In the genomic region with DNA sequence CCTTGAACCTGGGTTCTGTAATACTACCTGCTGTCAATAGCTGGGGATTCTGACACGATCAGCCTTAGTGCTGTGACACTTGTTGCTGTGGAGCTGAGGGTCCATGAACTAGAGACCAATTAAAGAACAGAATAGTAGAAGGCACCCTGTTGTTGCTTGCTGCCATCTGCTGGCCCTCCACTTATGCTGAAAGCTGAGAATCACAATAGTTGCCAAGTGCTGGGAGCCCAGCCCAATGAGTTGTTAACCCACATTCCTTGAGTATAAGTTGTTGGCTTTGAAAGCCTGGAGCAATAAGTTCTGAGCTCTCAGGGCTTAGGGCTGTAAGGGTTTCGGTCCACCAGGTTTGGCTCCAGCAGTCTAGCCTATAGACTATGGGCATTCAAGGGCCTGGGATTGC, we compare ENCODE assay signal across 11 mouse cellular contexts.
DNase-seq lines count a peak whose midpoint lies in the region; ATAC-seq and TF ChIP-seq lines count a peak whose summit lies in the region.
"Had no signal": no experiment of that assay in that cellular context is flagged by ENCODE, and none has a peak within 500 bp of the region (broad histone marks: within the 10 kb centered on the region; RNA-seq: fewer than 3 reads in every experiment).

No protein-coding gene starts in this region.

- no peak for ATAC-seq in forebrain, embryonic 14.5 days
- no peak for ATAC-seq in forebrain, embryonic 11.5 days (replicated peaks; ENCODE audit: low FRiP score)
- ATAC-seq in lung, postnatal 0 days, result peak; percentile 85
- ATAC-seq in neural tube, embryonic 15.5 days (ENCODE audit: low FRiP score), result no peak
- no peak for ATAC-seq in erythroblast, adult 5-6 weeks (replicated peaks; ENCODE audit: low FRiP score, poor library complexity, severe bottlenecking)

- TF ChIP-seq CTCF in left cerebral cortex, adult 2 months (IDR thresholded peaks at IDR 0.05), result peak; percentile 39
- TF ChIP-seq CTCF in lung, postnatal 0 days (IDR thresholded peaks at IDR 0.05), result peak; percentile 45

- no peak for TF ChIP-seq EP300 in lung, postnatal 0 days (IDR thresholded peaks at IDR 0.05)

- H3K27me3 ChIP-seq in forebrain, embryonic 14.5 days (replicated peaks; ENCODE audit: control insufficient read depth, insufficient read depth, low read length), result no peaks in the 10 kb centered on the region
- H3K27me3 ChIP-seq in forebrain, embryonic 11.5 days (ENCODE audit: control insufficient read depth, insufficient read depth, low read length), result no peaks in the 10 kb centered on the region
- H3K27me3 ChIP-seq in lung, postnatal 0 days (replicated peaks; ENCODE audit: insufficient read depth, low read length), result no peaks in the 10 kb centered on the region
- peaks cover 78% of the 10 kb centered on the region for H3K27me3 ChIP-seq in neural tube, embryonic 15.5 days (replicated peaks)
- H3K27me3 ChIP-seq: embryonic facial prominence, embryonic 12.5 days had no signal

- H3K4me3 ChIP-seq in forebrain, embryonic 14.5 days (ENCODE audit: low read depth, low read length), result no peak overlapping the region
- H3K4me3 ChIP-seq in forebrain, embryonic 11.5 days (ENCODE audit: low read depth, low read length), result no peak overlapping the region
- no peak overlapping the region for H3K4me3 ChIP-seq in left cerebral cortex, adult 2 months
- H3K4me3 ChIP-seq in lung, postnatal 0 days (ENCODE audit: low read depth, low read length), result no peak overlapping the region
- no peak overlapping the region for H3K4me3 ChIP-seq in neural tube, embryonic 15.5 days (replicated peaks)
- H3K4me3 ChIP-seq: embryonic facial prominence, embryonic 12.5 days had no signal

- H3K9ac ChIP-seq in forebrain, embryonic 14.5 days (ENCODE audit: low read length), result no peak overlapping the region
- H3K9ac ChIP-seq in forebrain, embryonic 11.5 days (ENCODE audit: low read length), result no peak overlapping the region
- H3K9ac ChIP-seq in lung, postnatal 0 days (replicated peaks; ENCODE audit: low read depth), result no peak overlapping the region
- H3K9ac ChIP-seq in neural tube, embryonic 15.5 days (replicated peaks), result no peak overlapping the region
- H3K9ac ChIP-seq: embryonic facial prominence, embryonic 12.5 days had no signal

- H3K9me3 ChIP-seq in forebrain, embryonic 14.5 days (replicated peaks; ENCODE audit: control insufficient read depth, low read length), result no peaks in the 10 kb centered on the region
- no peaks in the 10 kb centered on the region for H3K9me3 ChIP-seq in forebrain, embryonic 11.5 days (ENCODE audit: control insufficient read depth, low read length)
- H3K9me3 ChIP-seq in lung, postnatal 0 days (ENCODE audit: low read length), result no peaks in the 10 kb centered on the region
- H3K9me3 ChIP-seq in neural tube, embryonic 15.5 days (replicated peaks), result no peaks in the 10 kb centered on the region
- H3K9me3 ChIP-seq: embryonic facial prominence, embryonic 12.5 days had no signal

- intact Hi-C loops in left cerebral cortex, adult 2 months (cut with DNase I), result loop anchor here (5.0 kb wide), 1 partner anchor 90 kb away; no protein-coding TSS in a partner anchor
- intact Hi-C loops in left cerebral cortex, postnatal 36 days (cut with DNase I), result no loop called here

- H3K27ac ChIP-seq in forebrain, embryonic 14.5 days (ENCODE audit: low read depth, low read length), result no peak overlapping the region
- H3K27ac ChIP-seq in forebrain, embryonic 11.5 days (ENCODE audit: low read depth, low read length), result no peak overlapping the region
- H3K27ac ChIP-seq in left cerebral cortex, adult 2 months, result no peak overlapping the region
- H3K27ac ChIP-seq in lung, postnatal 0 days (ENCODE audit: low read length), result no peak overlapping the region
- no peak overlapping the region for H3K27ac ChIP-seq in neural tube, embryonic 15.5 days (replicated peaks)
- H3K27ac ChIP-seq: embryonic facial prominence, embryonic 12.5 days had no signal

- H3K4me2 ChIP-seq in forebrain, embryonic 14.5 days (ENCODE audit: low read length), result no peak overlapping the region
- H3K4me2 ChIP-seq in forebrain, embryonic 11.5 days (ENCODE audit: low read depth, low read length, severe bottlenecking), result no peak overlapping the region
- H3K4me2 ChIP-seq in lung, postnatal 0 days (replicated peaks; ENCODE audit: low read depth, low read length), result no peak overlapping the region
- H3K4me2 ChIP-seq in neural tube, embryonic 15.5 days, result no peak overlapping the region
- H3K4me2 ChIP-seq: embryonic facial prominence, embryonic 12.5 days; midbrain, embryonic 11.5 days had no signal

- H3K4me1 ChIP-seq in forebrain, embryonic 14.5 days (ENCODE audit: control insufficient read depth, insufficient read depth, low read length), result no peaks in the 10 kb centered on the region
- H3K4me1 ChIP-seq in forebrain, embryonic 11.5 days (replicated peaks; ENCODE audit: control insufficient read depth, insufficient read depth, low read length), result no peaks in the 10 kb centered on the region
- peaks cover 2% of the 10 kb centered on the region; the same call in 1 of the 2 replicates for H3K4me1 ChIP-seq in lung, postnatal 0 days (ENCODE audit: insufficient read depth, low read depth, low read length)
- peaks cover 5% of the 10 kb centered on the region; the same call in 1 of the 2 replicates for H3K4me1 ChIP-seq in neural tube, embryonic 15.5 days
- H3K4me1 ChIP-seq: embryonic facial prominence, embryonic 12.5 days had no signal

- WGBS in forebrain, embryonic 14.5 days, result 84% methylated on average over 2 of the region's 2 CpGs
- WGBS in forebrain, embryonic 11.5 days, result 81% methylated on average over 2 of the region's 2 CpGs
- WGBS in lung, postnatal 0 days, result 70% methylated on average over 2 of the region's 2 CpGs
- 84% methylated on average over 2 of the region's 2 CpGs for WGBS in neural tube, embryonic 15.5 days

- DNase-seq in forebrain, embryonic 14.5 days (ENCODE audit: low spot score), result peak; percentile 41
- DNase-seq in forebrain, embryonic 11.5 days (ENCODE audit: low spot score), result no peak
- DNase-seq in left cerebral cortex, adult 2 months (ENCODE audit: extremely low spot score in 1 of 2, low spot score in 2 of 2), result peak in 1 of 2 experiments; percentile 19
- DNase-seq in left cerebral cortex, postnatal 36 days (ENCODE audit: low spot score in 2 of 2), result no peak
- DNase-seq in gastrocnemius, postnatal 10 days, result peak; percentile 39
- DNase-seq in lung, postnatal 0 days (ENCODE audit: low spot score), result peak; percentile 67
- DNase-seq: thymus, adult 18-20 months had no signal

- H3K36me3 ChIP-seq in forebrain, embryonic 14.5 days (ENCODE audit: control insufficient read depth, insufficient read depth, low read length), result no peaks in the 10 kb centered on the region
- H3K36me3 ChIP-seq in forebrain, embryonic 11.5 days (ENCODE audit: control insufficient read depth, insufficient read depth, low read length), result no peaks in the 10 kb centered on the region
- H3K36me3 ChIP-seq in lung, postnatal 0 days (ENCODE audit: insufficient read depth, low read length), result no peaks in the 10 kb centered on the region
- H3K36me3 ChIP-seq in neural tube, embryonic 15.5 days, result no peaks in the 10 kb centered on the region
- H3K36me3 ChIP-seq: embryonic facial prominence, embryonic 12.5 days had no signal

Comparison
In these comparisons a context has a peak if more than half of its experiments do, and no peak if none do; other contexts are left out.
1. DNase-seq: peak in forebrain, embryonic 14.5 days (single experiment), gastrocnemius, postnatal 10 days (single experiment) and lung, postnatal 0 days (single experiment); none in forebrain, embryonic 11.5 days (single experiment) and left cerebral cortex, postnatal 36 days (0 of 2).